Mouse (Mus musculus) MEL-GATA-1-ER (cell line): ENCODE measurements around the gene Npas3.

Experiments
- DNase-seq: peaks from one replicate; pipeline ENCODE4 v3.0.0-alpha.2; 2012; ENCODE audit warnings: low read depth; ENCODE audit errors: extremely low read depth

Gene Npas3

GRCm38 (mm10) chr12:53581181-53581580, 332.7 kb downstream of the Npas3 start:
- no peak for DNase-seq

GRCm38 (mm10) chr12:53587249-53587648, 338.8 kb downstream of the Npas3 start:
- no peak for DNase-seq

DNA sequence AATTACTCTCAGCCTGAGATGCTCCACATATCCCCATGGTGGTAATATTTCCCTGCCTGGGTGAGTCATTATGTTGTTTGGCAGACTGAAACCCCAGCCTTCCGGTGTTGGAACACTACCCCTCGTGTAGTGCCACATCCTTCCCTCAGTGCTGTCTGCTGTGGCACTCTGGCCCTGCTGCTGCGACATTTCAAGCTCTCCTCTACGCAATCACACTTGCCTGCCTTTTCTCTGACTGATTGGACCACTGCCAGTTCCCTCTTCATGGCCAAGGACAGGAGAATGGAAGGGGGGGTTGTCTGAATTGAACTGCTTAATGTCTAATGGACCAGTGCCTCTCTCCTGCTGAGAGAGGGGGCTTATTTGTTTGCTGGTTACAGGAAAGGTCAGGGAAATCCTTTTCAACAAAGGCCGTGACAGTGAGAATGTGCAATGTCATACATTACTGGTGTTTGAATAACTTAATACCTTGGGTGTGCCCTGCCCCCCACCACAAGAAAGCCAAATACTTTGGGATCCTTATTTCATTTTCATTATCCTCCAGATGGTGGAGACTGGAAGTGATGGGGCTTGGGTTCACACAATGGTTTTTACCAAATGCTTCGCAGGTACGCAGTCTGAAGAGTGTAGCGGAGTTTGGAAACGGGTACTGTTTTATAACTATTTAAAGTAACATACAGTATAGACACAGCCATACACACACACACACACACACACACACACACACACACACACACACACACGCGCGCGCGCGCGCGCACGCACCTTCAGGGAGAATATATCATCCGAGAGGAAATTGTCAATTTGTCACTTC, 339.4 kb downstream of the Npas3 start:
- DNase-seq, result no peak

DNA sequence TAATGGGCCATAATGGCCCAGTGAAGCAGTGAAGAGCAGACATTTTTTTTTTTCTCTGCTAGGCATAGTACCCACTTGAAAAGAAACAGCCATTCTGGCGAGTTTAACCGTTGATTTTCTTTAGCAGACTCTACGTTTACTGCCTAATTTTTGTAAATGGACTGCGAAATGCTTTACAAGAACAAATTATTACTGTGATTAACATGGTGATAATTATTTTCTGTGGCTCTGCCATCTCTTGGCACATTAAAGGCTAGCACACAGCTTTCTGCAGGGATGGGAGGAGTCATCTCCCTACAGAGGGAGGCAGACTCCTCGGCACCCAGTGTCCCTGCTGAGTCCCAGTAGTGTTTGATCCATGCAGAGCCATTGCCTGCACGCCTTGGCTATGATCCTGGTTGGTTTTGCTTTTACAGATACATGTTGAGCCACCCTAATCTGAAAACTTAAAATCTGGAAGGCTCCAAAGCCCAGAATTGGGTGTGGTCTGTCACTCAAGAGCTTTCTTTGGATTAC, 341.0 kb downstream of the Npas3 start:
- DNase-seq, result no peak

- DNase-seq, result no peak
These were observed 357.2 kb downstream of the Npas3 start for GRCm38 (mm10) chr12:53605661-53606060.

DNA sequence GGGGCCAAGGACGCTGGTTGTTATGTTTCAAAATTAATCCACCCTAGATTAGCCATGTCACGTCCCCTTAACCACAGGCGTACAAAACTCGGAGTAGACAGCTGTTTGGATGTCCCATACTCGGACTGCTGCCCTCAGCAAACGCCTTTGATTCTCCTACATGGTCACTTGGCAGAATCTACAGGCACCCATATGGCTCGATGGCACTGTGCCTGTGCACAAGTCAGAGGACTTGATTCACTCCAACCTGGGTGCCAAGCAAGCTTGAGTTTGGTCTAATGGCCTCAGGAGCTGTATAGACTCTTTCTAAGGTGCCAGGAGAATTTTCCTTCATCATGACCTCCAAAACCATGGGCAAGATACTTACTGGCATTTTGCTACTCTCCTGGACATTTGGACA, 363.6 kb downstream of the Npas3 start:
- DNase-seq, result no peak

GRCm38 (mm10) chr12:53621271-53621670, 372.8 kb downstream of the Npas3 start:
- DNase-seq, result no peak

DNA sequence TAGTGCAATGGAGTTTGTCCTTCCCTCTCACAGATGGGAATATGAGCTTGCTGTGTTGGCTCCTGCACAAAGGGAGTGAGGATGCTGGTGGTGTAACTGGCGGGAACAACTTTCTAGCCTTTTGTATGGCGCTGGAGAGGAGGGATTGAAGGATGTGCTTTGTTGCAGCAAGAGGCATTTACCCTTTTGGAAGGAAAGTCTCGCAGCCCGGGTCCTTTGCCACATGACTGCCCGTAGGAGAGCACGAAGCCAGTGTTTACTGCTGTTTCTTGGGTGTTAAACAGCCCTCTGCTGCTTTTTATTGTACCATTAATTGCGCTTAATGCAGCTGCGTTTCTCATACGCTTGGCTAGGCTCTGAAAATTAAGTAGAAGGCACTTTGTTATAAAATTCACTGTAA, 375.3 kb downstream of the Npas3 start:
- DNase-seq, result no peak

DNA sequence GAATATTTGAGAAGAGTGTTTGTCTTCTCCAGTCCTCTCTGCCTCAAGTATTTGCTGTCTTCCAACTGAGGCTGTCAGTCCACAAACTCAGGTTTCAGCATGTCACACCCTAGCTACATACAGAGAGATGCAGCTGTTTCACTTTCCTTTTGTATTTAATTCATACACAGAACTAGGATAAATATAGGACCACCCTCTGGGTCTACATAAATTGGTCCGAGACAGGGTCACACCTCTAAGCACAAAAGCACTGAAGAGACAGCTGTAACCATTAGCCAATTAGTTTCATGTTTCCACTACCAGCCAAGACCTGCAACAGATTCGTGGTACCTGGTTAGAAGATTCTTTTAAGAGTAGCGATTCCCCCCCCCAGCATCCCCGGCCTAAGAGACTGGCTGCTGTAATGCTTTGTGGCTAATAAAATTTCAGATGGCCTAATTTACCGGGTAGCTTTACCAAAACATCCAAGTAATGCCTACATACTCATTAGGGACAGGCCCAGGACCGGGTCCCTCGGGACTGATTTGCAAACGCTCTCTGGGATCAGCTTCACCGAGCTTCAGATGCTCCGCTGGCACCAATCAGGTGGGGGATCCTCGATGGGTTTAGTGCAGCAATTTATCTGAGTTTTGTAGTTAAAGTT, 376.0 kb downstream of the Npas3 start:
- no peak for DNase-seq

GRCm38 (mm10) chr12:53629483-53630120, 381.1 kb downstream of the Npas3 start:
- DNase-seq, result no peak

DNA sequence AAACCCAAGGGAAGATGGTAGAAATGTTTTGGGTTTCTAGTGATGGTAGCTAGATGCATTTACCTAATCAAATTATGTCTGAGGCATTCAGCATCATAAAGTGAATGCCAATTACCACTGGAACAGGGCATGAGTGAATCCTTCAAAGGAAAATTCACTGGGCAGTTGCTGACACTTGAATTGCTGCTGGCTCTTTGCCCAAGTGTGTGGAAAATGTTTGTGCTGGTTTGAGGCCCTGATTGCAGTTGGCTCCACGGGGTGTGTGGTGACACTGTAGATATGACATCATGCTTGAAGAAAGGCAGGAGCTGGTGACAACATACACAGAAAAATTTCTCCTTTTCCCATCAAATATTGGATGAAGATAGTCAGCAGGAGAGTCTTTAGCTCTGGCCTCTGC, 382.1 kb downstream of the Npas3 start:
- DNase-seq, result no peak

DNA sequence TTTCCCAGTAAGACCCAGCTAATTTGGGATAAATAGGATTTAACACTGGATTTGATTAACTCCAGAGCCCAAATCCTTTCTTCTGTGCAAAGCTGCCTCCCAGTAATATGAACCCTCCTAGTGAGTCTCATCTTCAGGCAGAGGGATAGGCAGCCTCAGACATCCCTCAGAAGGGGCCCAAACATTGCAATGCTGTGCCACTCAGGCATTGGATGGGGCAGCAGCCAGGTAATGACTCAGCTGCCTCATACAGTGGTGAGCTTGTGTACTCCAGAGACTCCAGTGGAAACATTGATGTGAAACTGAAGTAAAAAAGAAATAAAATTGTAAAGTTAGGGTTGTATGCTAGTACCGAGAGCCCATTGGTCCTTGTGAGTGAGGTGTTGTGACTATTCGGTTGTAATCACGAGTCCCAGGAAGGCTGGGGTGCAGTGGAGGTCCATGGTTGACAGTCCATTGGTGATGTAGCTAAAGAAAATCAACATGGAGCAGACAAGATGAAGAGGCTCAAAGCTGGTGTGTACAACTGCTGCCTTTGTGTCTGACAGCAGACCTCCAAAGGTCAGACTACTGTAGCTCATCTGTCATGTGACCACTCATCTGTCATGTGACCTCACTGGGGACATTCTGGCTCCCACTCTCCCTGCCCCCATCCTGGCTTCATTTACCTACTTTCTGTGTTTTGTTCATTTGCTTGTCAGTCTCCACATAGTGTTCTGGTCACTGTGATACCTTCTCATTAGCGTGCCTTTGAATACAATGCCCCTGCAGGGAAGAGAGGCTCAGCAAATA, 383.0 kb downstream of the Npas3 start:
- no peak for DNase-seq

- no peak for DNase-seq
These were observed 390.1 kb downstream of the Npas3 start for GRCm38 (mm10) chr12:53638571-53638970.

GRCm38 (mm10) chr12:53647282-53647681, 398.8 kb downstream of the Npas3 start:
- no peak for DNase-seq

- no peak for DNase-seq
These were observed 407.8 kb downstream of the Npas3 start for GRCm38 (mm10) chr12:53656301-53656700.

- no peak for DNase-seq
These were observed 415.6 kb downstream of the Npas3 start for GRCm38 (mm10) chr12:53664084-53664483.

DNA sequence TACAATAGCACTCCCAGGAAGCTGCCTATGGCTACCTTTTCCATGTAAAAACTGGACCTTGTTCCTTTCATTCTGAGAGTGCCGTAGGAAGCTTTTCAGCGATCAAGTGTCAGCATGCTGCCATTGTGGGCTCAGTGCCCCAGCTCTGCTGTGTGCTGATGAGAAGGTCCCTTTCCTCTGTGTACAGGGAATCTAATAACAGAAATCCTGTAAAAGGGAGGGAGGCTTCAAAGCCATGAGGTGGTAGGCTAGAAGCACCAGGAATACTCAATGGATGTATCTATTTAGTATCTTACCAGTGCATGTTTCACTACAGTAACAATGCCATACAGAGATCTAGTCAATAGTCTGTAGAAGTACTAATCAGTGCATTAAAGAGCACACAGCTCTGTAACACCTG, 423.4 kb downstream of the Npas3 start:
- DNase-seq, result no peak

DNA sequence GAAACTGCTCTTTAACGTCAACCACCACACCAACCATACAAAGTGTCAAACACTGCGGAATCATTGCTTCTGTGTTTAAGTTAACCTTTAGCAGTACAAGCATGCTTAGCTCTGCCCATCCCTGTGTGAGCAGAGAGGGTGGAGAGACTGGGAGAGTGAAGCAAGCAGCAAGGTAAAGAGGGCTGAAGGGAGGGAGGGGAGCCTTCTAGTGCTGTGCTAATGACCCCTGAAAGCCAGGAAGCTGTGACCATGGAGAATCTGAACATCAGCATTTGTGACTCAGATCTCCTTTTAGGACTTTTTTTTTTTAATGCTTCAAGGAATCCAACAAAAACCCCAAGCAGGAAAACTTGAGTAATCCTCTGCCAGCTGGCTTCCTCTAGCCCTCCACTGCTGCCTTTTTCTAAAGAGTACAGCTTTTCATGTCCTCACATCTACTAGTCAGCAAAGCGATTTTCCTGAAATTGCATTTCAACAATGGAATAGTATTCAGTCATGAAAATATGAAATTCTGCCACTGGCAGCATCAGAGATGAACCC, 428.7 kb downstream of the Npas3 start:
- DNase-seq, result no peak

DNA sequence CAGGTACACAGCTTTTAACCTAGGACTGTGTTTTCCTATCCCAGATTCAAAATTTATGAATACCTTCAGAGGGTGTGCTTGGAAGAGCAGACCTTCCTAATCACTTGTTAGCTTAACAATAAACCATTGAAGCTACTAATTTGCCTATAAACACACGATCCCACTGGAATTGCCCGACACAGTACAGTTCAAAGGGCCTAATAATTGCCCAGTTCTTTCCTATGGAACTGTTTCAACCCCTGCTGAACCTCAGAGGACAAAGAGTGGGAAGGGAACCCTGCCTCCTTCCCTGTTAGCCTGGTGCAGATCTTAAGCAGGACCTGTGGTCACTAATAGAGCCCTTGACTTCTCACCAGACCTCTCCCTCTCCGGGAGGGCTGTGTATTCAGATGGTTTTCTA, 429.7 kb downstream of the Npas3 start:
- DNase-seq, result no peak

GRCm38 (mm10) chr12:53679161-53679560, 430.7 kb downstream of the Npas3 start:
- no peak for DNase-seq

- DNase-seq, result no peak
These were observed 432.0 kb downstream of the Npas3 start for GRCm38 (mm10) chr12:53680501-53680900.
